Mouse (Mus musculus) olfactory bulb, adult 2 months (tissue): ENCODE results near the gene Borcs7.

ENCODE experiments used
- CTCF ChIP-seq: fragments of 200-500 bp; IDR thresholded peaks from 2 replicates; pipeline ENCODE4 v1.5.1; 2012; ENCODE audit warnings: low read depth, mild to moderate bottlenecking, low read length, moderate library complexity; ENCODE audit not compliant: insufficient read depth
- POLR2A ChIP-seq: fragments of 200-500 bp; IDR thresholded peaks from 2 replicates; pipeline ENCODE4 v1.6.1; 2012; ENCODE audit warnings: mild to moderate bottlenecking, low read depth, low read length, moderate library complexity; ENCODE audit not compliant: insufficient read depth

DNA sequence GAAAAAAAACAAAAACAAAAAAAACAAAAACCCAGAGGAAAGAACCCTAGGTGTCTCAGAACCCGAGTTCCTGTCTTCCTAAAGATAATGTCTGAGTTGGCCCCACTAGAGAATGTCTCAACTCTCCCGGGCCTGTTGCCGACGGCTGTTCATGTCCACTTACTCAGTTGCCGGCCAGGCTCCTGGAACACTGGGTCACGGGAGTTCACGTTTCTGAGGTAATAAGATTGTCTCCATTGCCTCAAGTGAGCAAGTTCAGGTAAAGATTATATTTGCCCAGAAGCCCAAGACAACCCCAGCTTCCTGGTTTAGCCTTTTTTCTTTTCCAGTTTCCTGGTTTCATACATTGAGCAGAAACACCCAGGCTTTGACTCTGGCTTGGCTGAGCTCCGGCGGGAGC lies 30.9 kb upstream of the Borcs7 start:
- TF ChIP-seq POLR2A = no peak
- TF ChIP-seq CTCF = no peak
